Mouse (Mus musculus): ENCODE measurements at regions not wholly inside any gene's neighbourhood (a gene's known extent, or its start where the extent isn't known, plus 50 kb on each side); places are given as distances from the start of the nearest gene placed in this dataset.

- TF ChIP-seq CTCF (IDR thresholded peaks at IDR 0.05; ENCODE audit: low read depth, low read length), result no peak
- no peak for TF ChIP-seq POLR2A (IDR thresholded peaks at IDR 0.05; ENCODE audit: extremely low read depth, insufficient read depth, low read length)
These were observed 207.1 kb downstream of the Lmo4 start for GRCm38 (mm10) chr3:143997909-143998308.

All from liver, adult 2 months (tissue).